ENCODE assay signal across 15 mouse cellular contexts in the genomic region with DNA sequence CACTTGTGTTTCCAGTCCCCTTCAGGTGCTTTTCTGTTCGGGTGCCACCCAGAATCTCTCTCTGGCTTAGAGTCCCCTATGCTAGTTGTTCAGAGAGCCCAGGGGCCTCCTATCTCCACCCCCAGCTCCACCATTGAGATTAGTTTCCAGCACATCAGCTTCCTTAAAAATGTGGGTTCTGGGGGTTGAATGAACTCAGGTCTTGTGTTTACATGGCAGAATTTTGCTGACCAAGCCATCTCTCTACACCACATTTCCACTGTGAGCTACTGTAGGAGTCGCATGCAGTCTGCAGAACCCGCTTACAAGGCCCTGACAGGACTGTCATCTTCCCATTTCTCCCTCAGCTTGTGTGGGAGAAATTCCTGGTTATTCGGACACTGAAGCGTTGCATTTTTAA. TPM values are rescaled to one million over a fixed set of nuclear protein-coding genes. Genes with fewer than 3 reads are reported as not detected.
DNase-seq lines count a peak whose midpoint lies in the region; ATAC-seq lines count a peak whose summit lies in the region.
"Had no signal": no experiment of that assay in that cellular context is flagged by ENCODE, and none has a peak within 500 bp of the region (broad histone marks: within the 10 kb centered on the region; RNA-seq: fewer than 3 reads in every experiment).

No protein-coding gene starts in this region.

- whole genome bisulfite sequencing in heart, embryonic 10.5 days: 88% methylated on average over 5 of the region's 5 CpGs
- 66% methylated on average over 5 of the region's 5 CpGs for WGBS in liver, embryonic 13.5 days (ENCODE audit: insufficient replicate concordance)
- 91% methylated on average over 5 of the region's 5 CpGs for WGBS in hindbrain, embryonic 16.5 days

- H3K4me1 ChIP-seq in heart, embryonic 10.5 days: peaks cover 64% of the 10 kb centered on the region
- peaks cover 49% of the 10 kb centered on the region for H3K4me1 ChIP-seq in liver, embryonic 13.5 days (replicated peaks)
- peaks cover 37% of the 10 kb centered on the region for H3K4me1 ChIP-seq in brown adipose tissue, adult 24 weeks (ENCODE audit: control insufficient read depth, insufficient read depth, insufficient read length, low read length)
- H3K4me1 ChIP-seq in hindbrain, embryonic 16.5 days (ENCODE audit: control insufficient read depth, insufficient read depth, low read depth, low read length): peaks cover 30% of the 10 kb centered on the region

- peaks cover 4% of the 10 kb centered on the region; the same call in 1 of the 2 replicates for H3K36me3 ChIP-seq in heart, embryonic 10.5 days
- peaks cover 7% of the 10 kb centered on the region for H3K36me3 ChIP-seq in liver, embryonic 13.5 days
- peaks cover 2% of the 10 kb centered on the region; the same call in 1 of the 2 replicates for H3K36me3 ChIP-seq in hindbrain, embryonic 16.5 days (ENCODE audit: control insufficient read depth, insufficient read depth, low read length)

- H3K4me2 ChIP-seq in liver, embryonic 13.5 days: no peak overlapping the region
- no peak overlapping the region for H3K4me2 ChIP-seq in hindbrain, embryonic 16.5 days (ENCODE audit: low read length)
- H3K4me2 ChIP-seq: limb, embryonic 13.5 days had no signal

- no peak overlapping the region for H3K4me3 ChIP-seq in heart, embryonic 10.5 days
- no peak overlapping the region for H3K4me3 ChIP-seq in liver, embryonic 13.5 days (replicated peaks)
- no peak overlapping the region for H3K4me3 ChIP-seq in brown adipose tissue, adult 24 weeks (ENCODE audit: insufficient read depth, low read depth, low read length)
- no peak overlapping the region for H3K4me3 ChIP-seq in hindbrain, embryonic 16.5 days (ENCODE audit: low read length)
- H3K4me3 ChIP-seq: limb, embryonic 13.5 days had no signal

- H3K27me3 ChIP-seq in heart, embryonic 10.5 days (ENCODE audit: insufficient read depth, poor library complexity, severe bottlenecking): no peaks in the 10 kb centered on the region
- no peaks in the 10 kb centered on the region for H3K27me3 ChIP-seq in liver, embryonic 13.5 days
- no peaks in the 10 kb centered on the region for H3K27me3 ChIP-seq in hindbrain, embryonic 16.5 days (replicated peaks; ENCODE audit: control insufficient read depth, insufficient read depth, low read length)
- H3K27me3 ChIP-seq: limb, embryonic 13.5 days; Patski had no signal

- H3K9ac ChIP-seq in liver, embryonic 13.5 days: no peak overlapping the region
- no peak overlapping the region for H3K9ac ChIP-seq in hindbrain, embryonic 16.5 days (ENCODE audit: low read depth, low read length)
- H3K9ac ChIP-seq: limb, embryonic 13.5 days had no signal

- no peaks in the 10 kb centered on the region for H3K9me3 ChIP-seq in heart, embryonic 10.5 days
- no peaks in the 10 kb centered on the region for H3K9me3 ChIP-seq in liver, embryonic 13.5 days (replicated peaks)
- H3K9me3 ChIP-seq in hindbrain, embryonic 16.5 days (ENCODE audit: control insufficient read depth, low read length): no peaks in the 10 kb centered on the region
- H3K9me3 ChIP-seq: limb, embryonic 13.5 days had no signal

- peak overlapping the region; percentile 89 for H3K27ac ChIP-seq in heart, embryonic 10.5 days
- H3K27ac ChIP-seq in liver, embryonic 13.5 days: peak overlapping the region; percentile 7; the same call in 1 of the 2 replicates
- H3K27ac ChIP-seq in brown adipose tissue, adult 24 weeks (replicated peaks; ENCODE audit: low read depth, low read length): peak overlapping the region; percentile 72; the same call in 1 of the 2 replicates
- H3K27ac ChIP-seq in hindbrain, embryonic 16.5 days (ENCODE audit: low read depth, low read length): 0 out of 2 replicates have a peak overlapping the region, but pooled peaks have one; percentile 51
- H3K27ac ChIP-seq: limb, embryonic 13.5 days had no signal

- no peak for ATAC-seq in liver, embryonic 13.5 days (ENCODE audit: low read depth)
- no peak for ATAC-seq in hindbrain, embryonic 16.5 days
- ATAC-seq: CD4-positive, CD25-positive, alpha-beta regulatory T cell, adult 4 months; Patski had no signal

- no peak for DNase-seq in heart, embryonic 10.5 days (ENCODE audit: low spot score)
- DNase-seq in heart, postnatal 14 days: no peak
- no peak for DNase-seq in liver, embryonic 13.5 days
- no peak for DNase-seq in liver
- no peak for DNase-seq in left cerebral cortex, postnatal 25 days (ENCODE audit: low spot score in 2 of 2)
- DNase-seq: cerebellum, adult 9-11 months; gastrocnemius, postnatal 25 days; kidney, adult 11 months; kidney, postnatal 4 days; thymus, postnatal 36 days had no signal

- intact Hi-C loops in heart, postnatal 14 days (cut with DNase I): loop anchor here (2.0 kb wide), 1 partner anchor 13 kb away; no protein-coding TSS in a partner anchor
- intact Hi-C loops in left cerebral cortex, postnatal 25 days (cut with DNase I): no loop called here

RNA-seq across cellular contexts. Expression of a gene that starts 32.8 kb away (rescaled TPM):
- polyA plus RNA-seq in heart, embryonic 10.5 days (2016; fragmentation: Nextera tagmentation; extraction: Ambion mirVana): 18.2 and 24.1 TPM in 2 replicates
- 100 to 1,000 TPM; 323 to 335 TPM for total RNA-seq in heart, postnatal 14 days (2021)
- 3.6 and 4.8 TPM in 2 replicates for polyA plus RNA-seq in liver, embryonic 13.5 days (2015; fragmentation: Nextera tagmentation; extraction: Ambion mirVana)
- polyA plus RNA-seq in brown adipose tissue, adult 24 weeks (2012; ENCODE audit: insufficient read depth, insufficient read length, missing spikeins): 64.3 and 66.0 TPM in 2 replicates
- 57.8 and 59.3 TPM in 2 replicates for polyA plus RNA-seq in hindbrain, embryonic 16.5 days (2015; fragmentation: Nextera tagmentation; extraction: Ambion mirVana)
- total RNA-seq in left cerebral cortex, postnatal 25 days (2021): 100 to 1,000 TPM; 240 to 249 TPM

RNA-seq across cellular contexts. Expression of a gene that starts 53.1 kb away (rescaled TPM):
- 89.4 and 98.5 TPM in 2 replicates for polyA plus RNA-seq in heart, embryonic 10.5 days (2016; fragmentation: Nextera tagmentation; extraction: Ambion mirVana)
- 1 to 10 TPM in 1 of 2 experiments, under 1 TPM in 1; 0.49 to 1.0 TPM for total RNA-seq in heart, postnatal 14 days (2021)
- 37.0 and 43.0 TPM in 2 replicates for polyA plus RNA-seq in liver, embryonic 13.5 days (2015; fragmentation: Nextera tagmentation; extraction: Ambion mirVana)
- 4.4 TPM in 1 of 2 replicates, not detected in the other for polyA plus RNA-seq in brown adipose tissue, adult 24 weeks (2012; ENCODE audit: insufficient read depth, insufficient read length, missing spikeins)
- 75.8 and 79.9 TPM in 2 replicates for polyA plus RNA-seq in hindbrain, embryonic 16.5 days (2015; fragmentation: Nextera tagmentation; extraction: Ambion mirVana)
- 1 to 10 TPM; 7.4 to 9.1 TPM for total RNA-seq in left cerebral cortex, postnatal 25 days (2021)

Comparison
In these comparisons a context has a peak if more than half of its experiments do, and no peak if none do; other contexts are left out.
1. H3K27ac ChIP-seq: peak in every context shown above with its lines; median percentile 89 in heart, embryonic 10.5 days; 72 in brown adipose tissue, adult 24 weeks; 51 in hindbrain, embryonic 16.5 days; 7 in liver, embryonic 13.5 days.